In genomic region chr12:106008348-106009050, GRCm38 (mm10) we compare ENCODE assay signal across 10 mouse cellular contexts. TPM values are rescaled to one million over a fixed set of nuclear protein-coding genes. Genes with fewer than 3 reads are reported as not detected.
DNase-seq lines count a peak whose midpoint lies in the region; ATAC-seq and TF ChIP-seq lines count a peak whose summit lies in the region.
"Had no signal": no experiment of that assay in that cellular context is flagged by ENCODE, and none has a peak within 500 bp of the region (broad histone marks: within the 10 kb centered on the region; RNA-seq: fewer than 3 reads in every experiment).

No protein-coding gene starts in this region.

- 77% methylated on average over 22 of the region's 22 CpGs for WGBS in forebrain, embryonic 16.5 days
- 91% methylated on average over 22 of the region's 22 CpGs for WGBS in forebrain, embryonic 12.5 days
- WGBS in small intestine, adult 2 months: 83% methylated on average over 22 of the region's 22 CpGs
- WGBS in midbrain, embryonic 13.5 days: 92% methylated on average over 22 of the region's 22 CpGs
- WGBS in forebrain, embryonic 13.5 days: 92% methylated on average over 22 of the region's 22 CpGs

- H3K9ac ChIP-seq in forebrain, embryonic 16.5 days (replicated peaks; ENCODE audit: low read depth, low read length): no peak overlapping the region
- no peak overlapping the region for H3K9ac ChIP-seq in forebrain, embryonic 12.5 days
- H3K9ac ChIP-seq in midbrain, embryonic 13.5 days (replicated peaks): no peak overlapping the region
- H3K9ac ChIP-seq in forebrain, embryonic 13.5 days: no peak overlapping the region
- H3K9ac ChIP-seq: liver, embryonic 12.5 days had no signal

- no peaks in the 10 kb centered on the region for H3K36me3 ChIP-seq in forebrain, embryonic 16.5 days (ENCODE audit: control insufficient read depth, insufficient read depth)
- no peaks in the 10 kb centered on the region for H3K36me3 ChIP-seq in forebrain, embryonic 12.5 days (replicated peaks)
- H3K36me3 ChIP-seq in small intestine, adult 2 months (ENCODE audit: control insufficient read depth, insufficient read depth, low read length): no peaks in the 10 kb centered on the region
- no peaks in the 10 kb centered on the region for H3K36me3 ChIP-seq in midbrain, embryonic 13.5 days
- H3K36me3 ChIP-seq in forebrain, embryonic 13.5 days (ENCODE audit: poor library complexity, severe bottlenecking): no peaks in the 10 kb centered on the region

- H3K27ac ChIP-seq in forebrain, embryonic 16.5 days (ENCODE audit: low read length): 0 out of 2 replicates have a peak overlapping the region, but pooled peaks have one; percentile 0
- H3K27ac ChIP-seq in forebrain, embryonic 12.5 days: no peak overlapping the region
- H3K27ac ChIP-seq in small intestine, adult 2 months (ENCODE audit: insufficient read depth, low read depth, low read length): peak overlapping the region; percentile 32; the same call in 1 of the 2 replicates
- H3K27ac ChIP-seq in midbrain, embryonic 13.5 days: no peak overlapping the region
- H3K27ac ChIP-seq in forebrain, embryonic 13.5 days: no peak overlapping the region
- H3K27ac ChIP-seq: liver, embryonic 12.5 days had no signal

- TF ChIP-seq CTCF in small intestine, adult 2 months (IDR thresholded peaks at IDR 0.05; ENCODE audit: extremely low read depth, insufficient read length, insufficient replicate concordance, low read depth, low read length): no peak

- no peak overlapping the region for H3K4me2 ChIP-seq in forebrain, embryonic 16.5 days (ENCODE audit: low read length)
- H3K4me2 ChIP-seq in forebrain, embryonic 12.5 days: no peak overlapping the region
- H3K4me2 ChIP-seq in midbrain, embryonic 13.5 days (replicated peaks): no peak overlapping the region
- H3K4me2 ChIP-seq in forebrain, embryonic 13.5 days: no peak overlapping the region
- H3K4me2 ChIP-seq: liver, embryonic 12.5 days had no signal

- peak; percentile 65 to 73 for DNase-seq in heart, adult 9 months (ENCODE audit: low spot score in 2 of 2)
- DNase-seq in layer of hippocampus, adult 9-10 months (ENCODE audit: low spot score): peak; percentile 24
- DNase-seq in kidney, postnatal 14 days: no peak

- H3K27me3 ChIP-seq in forebrain, embryonic 16.5 days (replicated peaks; ENCODE audit: control insufficient read depth, insufficient read depth, low read length): no peaks in the 10 kb centered on the region
- H3K27me3 ChIP-seq in forebrain, embryonic 12.5 days: no peaks in the 10 kb centered on the region
- H3K27me3 ChIP-seq in small intestine, adult 2 months (ENCODE audit: control insufficient read depth, insufficient read depth, low read length): no peaks in the 10 kb centered on the region
- no peaks in the 10 kb centered on the region for H3K27me3 ChIP-seq in midbrain, embryonic 13.5 days
- H3K27me3 ChIP-seq in forebrain, embryonic 13.5 days: no peaks in the 10 kb centered on the region
- H3K27me3 ChIP-seq: liver, embryonic 12.5 days had no signal

- H3K4me1 ChIP-seq in forebrain, embryonic 16.5 days (replicated peaks; ENCODE audit: control insufficient read depth, insufficient read depth, low read length): peaks cover 13% of the 10 kb centered on the region
- H3K4me1 ChIP-seq in forebrain, embryonic 12.5 days: peaks cover 14% of the 10 kb centered on the region
- peaks cover 4% of the 10 kb centered on the region; the same call in 1 of the 2 replicates for H3K4me1 ChIP-seq in small intestine, adult 2 months (ENCODE audit: control insufficient read depth, insufficient read depth, insufficient read length, low read length)
- peaks cover 13% of the 10 kb centered on the region for H3K4me1 ChIP-seq in midbrain, embryonic 13.5 days (replicated peaks)
- H3K4me1 ChIP-seq in forebrain, embryonic 13.5 days: peaks cover 18% of the 10 kb centered on the region

- TF ChIP-seq POLR2A in small intestine, adult 2 months (IDR thresholded peaks at IDR 0.05; ENCODE audit: low read depth, low read length): no peak

- no peak for ATAC-seq in forebrain, embryonic 16.5 days
- ATAC-seq in forebrain, embryonic 12.5 days (ENCODE audit: low FRiP score): no peak
- no peak for ATAC-seq in midbrain, embryonic 13.5 days
- ATAC-seq in forebrain, embryonic 13.5 days: no peak
- ATAC-seq: liver, embryonic 12.5 days; midbrain, embryonic 16.5 days had no signal

- H3K4me3 ChIP-seq in forebrain, embryonic 16.5 days (replicated peaks; ENCODE audit: low read length): no peak overlapping the region
- H3K4me3 ChIP-seq in forebrain, embryonic 12.5 days (replicated peaks): no peak overlapping the region
- H3K4me3 ChIP-seq in small intestine, adult 2 months (ENCODE audit: low read depth, low read length): no peak overlapping the region
- no peak overlapping the region for H3K4me3 ChIP-seq in midbrain, embryonic 13.5 days (replicated peaks)
- no peak overlapping the region for H3K4me3 ChIP-seq in forebrain, embryonic 13.5 days
- H3K4me3 ChIP-seq: liver, embryonic 12.5 days had no signal

- no peaks in the 10 kb centered on the region for H3K9me3 ChIP-seq in forebrain, embryonic 16.5 days (ENCODE audit: control insufficient read depth, low read length)
- no peaks in the 10 kb centered on the region for H3K9me3 ChIP-seq in forebrain, embryonic 12.5 days
- no peaks in the 10 kb centered on the region for H3K9me3 ChIP-seq in midbrain, embryonic 13.5 days
- no peaks in the 10 kb centered on the region for H3K9me3 ChIP-seq in forebrain, embryonic 13.5 days (replicated peaks)
- H3K9me3 ChIP-seq: liver, embryonic 12.5 days had no signal

RNA-seq across cellular contexts. Expression of gene Vrk1, which starts 1.5 kb away (rescaled TPM):
- polyA plus RNA-seq in forebrain, embryonic 16.5 days (2015; fragmentation: Nextera tagmentation; extraction: Ambion mirVana): 68.3 and 80.2 TPM in 2 replicates
- polyA plus RNA-seq in forebrain, embryonic 12.5 days (2016; fragmentation: Nextera tagmentation; extraction: Ambion mirVana): 97.7 and 106 TPM in 2 replicates
- polyA plus RNA-seq in small intestine, adult 2 months (2012; rRNA removed): 1.4 and 2.5 TPM in 2 replicates
- 50.9 and 55.9 TPM in 2 replicates for polyA plus RNA-seq in midbrain, embryonic 13.5 days (2015; fragmentation: Nextera tagmentation; extraction: Ambion mirVana)
- 98.6 and 101 TPM in 2 replicates for polyA plus RNA-seq in forebrain, embryonic 13.5 days (2015; fragmentation: Nextera tagmentation; extraction: Ambion mirVana)

Comparison
In these comparisons a context has a peak if more than half of its experiments do, and no peak if none do; other contexts are left out.
1. H3K27ac ChIP-seq: peak in forebrain, embryonic 16.5 days (single experiment) and small intestine, adult 2 months (single experiment); none in forebrain, embryonic 12.5 days (single experiment), midbrain, embryonic 13.5 days (single experiment) and forebrain, embryonic 13.5 days (single experiment).
2. RNA of gene Vrk1, which starts 1.5 kb away (polyA plus RNA-seq): 98.6 to 101 TPM in forebrain, embryonic 13.5 days, 97.7 to 106 TPM in forebrain, embryonic 12.5 days, 68.3 to 80.2 TPM in forebrain, embryonic 16.5 days and 50.9 to 55.9 TPM in midbrain, embryonic 13.5 days; 1.4 to 2.5 TPM in small intestine, adult 2 months; every median in the first group is over 10 times any median in the second.